Mouse (Mus musculus): ENCODE results near the gene Ssx2ip.

Gene Ssx2ip

DNA sequence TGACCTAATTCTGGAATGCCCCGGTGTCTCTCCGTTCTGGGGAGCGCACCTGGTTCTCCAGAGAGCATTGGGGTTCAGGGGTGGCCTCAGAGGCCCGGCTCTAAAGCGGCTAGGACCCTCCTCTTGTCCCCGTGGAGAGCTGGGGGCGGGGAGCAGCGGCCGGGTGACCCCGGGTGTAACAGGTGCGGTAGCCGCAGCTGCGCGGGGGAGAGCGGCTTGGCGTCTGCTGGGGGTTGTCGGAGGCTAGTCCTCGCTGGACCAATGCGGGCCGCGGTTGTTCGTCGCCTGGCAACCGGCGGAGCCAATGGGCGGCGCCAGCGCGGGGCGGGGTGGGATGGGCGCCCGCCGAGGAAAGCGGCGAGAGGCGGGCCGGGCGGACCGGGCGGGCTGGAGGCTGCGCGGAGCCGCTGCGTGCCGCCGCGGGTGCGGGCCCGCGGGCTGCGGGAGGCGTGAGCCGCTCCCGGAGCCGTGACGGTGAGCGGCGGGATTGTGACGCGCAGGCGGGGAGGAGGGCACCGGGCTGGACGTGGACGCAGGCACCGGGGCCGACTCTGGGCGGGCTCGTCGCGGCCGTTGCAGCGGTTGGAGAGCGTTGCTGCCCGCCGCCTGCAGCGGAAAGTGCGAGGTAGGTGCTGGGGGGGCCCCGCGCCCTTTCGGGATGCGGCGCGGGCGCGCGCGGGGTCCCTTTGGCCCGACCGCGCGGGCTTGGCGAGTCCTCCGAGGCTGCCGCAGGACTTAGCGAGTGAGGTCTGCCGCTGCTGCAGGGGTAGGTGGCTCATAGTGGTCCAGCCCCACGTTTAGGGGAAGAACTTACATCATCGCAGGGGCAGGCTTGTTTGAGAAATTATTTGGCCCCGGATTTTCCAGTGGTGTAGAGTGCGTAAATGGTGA, at the start of gene Ssx2ip:
TSS of gene Ssx2ip (plus strand) at position 332 of the 891 bp plus-strand sequence.
- in situ Hi-C loops (cut with MboI), result no loop called here

DNA sequence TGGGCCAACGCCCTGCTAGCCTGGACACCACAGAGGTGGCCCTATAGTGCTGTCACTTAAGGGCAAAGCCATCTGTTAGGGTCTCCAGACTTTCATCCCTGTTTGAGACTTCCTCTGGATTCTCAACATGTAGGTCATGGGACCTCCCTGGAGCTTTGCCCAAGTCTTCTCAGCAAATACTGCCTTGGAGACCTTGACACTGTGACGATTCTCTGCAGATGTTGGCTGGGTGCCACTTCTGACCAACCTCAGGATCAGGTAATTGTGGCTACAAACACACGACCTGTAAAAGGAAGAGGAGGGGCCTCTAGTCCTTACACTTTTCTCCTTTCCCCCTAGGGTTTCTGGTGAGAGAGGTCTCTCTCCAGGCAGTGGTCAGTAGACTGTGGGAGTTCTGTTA, 49.3 kb upstream of the Ssx2ip start:
- in situ Hi-C loops (cut with MboI), result no loop called here

DNA sequence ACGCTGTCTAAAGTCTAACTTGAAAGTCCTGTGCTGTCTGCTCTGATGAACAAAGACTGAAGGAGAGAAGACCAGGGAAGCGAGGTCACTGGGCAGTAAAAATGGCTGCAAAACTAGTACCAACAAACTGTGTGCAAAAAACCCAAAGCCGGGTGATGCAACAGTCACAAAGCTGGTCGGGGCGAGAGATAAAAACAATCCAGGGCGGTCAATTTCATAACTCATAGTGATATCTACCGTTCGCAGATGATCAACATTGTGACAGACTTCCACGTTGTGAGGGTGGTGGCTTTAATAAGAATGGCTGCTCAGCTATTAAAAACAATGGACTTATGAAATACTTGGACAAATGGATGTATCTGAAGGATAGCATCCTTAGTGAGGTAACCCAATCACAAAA, 39.0 kb upstream of the Ssx2ip start:
- in situ Hi-C loops (cut with MboI), result no loop called here

DNA sequence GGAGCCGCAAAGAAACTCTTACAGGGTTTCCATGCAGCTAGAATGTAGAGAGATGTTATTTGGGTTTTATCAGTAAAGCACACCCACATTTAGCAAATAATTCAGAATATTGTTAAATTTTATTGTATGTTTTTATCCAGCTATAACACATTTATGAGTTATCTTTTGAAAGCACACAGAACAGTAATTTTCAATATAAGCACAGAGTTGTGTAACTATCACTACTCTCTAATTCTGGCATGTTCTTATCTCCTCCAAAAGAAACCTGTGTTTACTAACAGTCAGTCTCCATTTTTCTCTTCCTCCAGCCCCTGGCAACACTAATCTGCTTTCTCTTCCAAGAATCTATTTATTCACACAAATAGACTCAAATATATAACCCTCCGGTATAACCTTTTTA, 37.4 kb upstream of the Ssx2ip start:
- in situ Hi-C loops (cut with MboI), result no loop called here

DNA sequence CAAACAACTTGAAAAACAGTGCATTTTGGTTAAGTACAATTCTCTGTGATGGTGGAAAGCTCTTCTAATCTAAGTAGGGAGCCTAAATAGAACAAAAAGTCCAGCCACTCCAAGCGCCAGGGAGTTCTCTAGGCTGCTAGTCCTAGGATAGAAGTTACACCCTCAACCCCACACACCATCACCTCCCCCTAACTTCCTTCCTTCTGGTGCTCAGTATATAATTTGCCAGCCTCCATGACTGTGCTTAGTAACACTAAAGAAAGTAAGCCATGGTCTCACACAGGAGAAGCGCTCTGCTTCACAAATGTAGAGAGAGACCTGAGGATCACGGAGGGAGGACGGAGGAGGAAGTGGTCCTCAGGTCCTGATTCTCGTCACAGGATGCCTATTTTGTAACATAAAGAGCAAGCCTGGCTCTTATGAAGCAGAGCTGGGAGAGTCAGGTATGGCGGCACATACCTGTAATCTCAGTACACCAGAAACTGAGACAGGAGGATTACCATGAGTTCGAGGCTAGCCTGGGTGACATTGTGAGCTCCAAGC, 33.8 kb upstream of the Ssx2ip start:
- in situ Hi-C loops (cut with MboI), result no loop called here

DNA sequence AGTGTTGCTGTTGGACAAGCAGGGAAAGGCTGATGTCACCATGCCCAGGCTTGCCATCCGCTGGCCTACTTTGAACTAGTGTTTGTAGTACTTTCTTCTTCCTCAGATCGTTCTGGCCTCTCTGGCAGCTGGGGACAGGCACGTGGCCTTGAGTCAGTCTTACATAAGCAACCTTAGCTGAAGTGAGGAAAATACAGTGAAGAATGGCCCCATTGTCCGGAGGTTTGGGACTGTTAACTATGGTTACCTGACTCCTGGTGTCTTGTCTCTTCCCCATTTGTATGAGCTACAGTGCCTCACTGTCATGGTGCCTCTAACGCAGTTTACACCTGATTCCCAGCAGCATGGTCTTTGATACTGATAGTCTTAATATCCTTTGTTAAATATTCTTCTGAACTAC, 33.2 kb upstream of the Ssx2ip start:
- in situ Hi-C loops (cut with MboI), result no loop called here

DNA sequence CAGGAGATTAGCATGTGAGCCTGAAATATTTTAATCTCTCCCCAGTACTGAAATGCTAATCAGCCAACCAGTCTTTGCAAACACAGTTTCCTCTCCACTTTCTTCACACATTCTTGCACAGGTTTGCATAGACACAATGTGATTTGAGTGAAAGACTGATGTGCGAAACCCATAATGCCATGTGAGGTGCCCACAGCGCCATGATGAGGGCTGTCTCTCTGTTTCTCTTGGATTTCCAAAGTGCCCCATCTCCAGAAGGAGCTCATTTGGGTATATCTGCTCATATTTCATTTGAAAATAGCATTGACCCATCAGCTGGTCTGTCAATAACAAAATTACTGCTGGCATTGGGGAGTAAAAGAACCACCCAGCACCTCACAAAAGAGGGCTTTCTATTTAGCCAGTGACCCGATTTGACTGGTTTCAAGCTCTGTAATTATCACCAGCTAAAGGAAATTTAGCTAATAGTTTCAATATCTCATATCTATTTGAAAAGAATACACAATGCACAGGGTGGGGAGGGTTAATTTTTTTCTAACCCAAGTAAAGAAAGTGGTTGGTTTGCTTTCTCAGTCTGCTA, 29.8 kb upstream of the Ssx2ip start:
- in situ Hi-C loops (cut with MboI), result no loop called here

DNA sequence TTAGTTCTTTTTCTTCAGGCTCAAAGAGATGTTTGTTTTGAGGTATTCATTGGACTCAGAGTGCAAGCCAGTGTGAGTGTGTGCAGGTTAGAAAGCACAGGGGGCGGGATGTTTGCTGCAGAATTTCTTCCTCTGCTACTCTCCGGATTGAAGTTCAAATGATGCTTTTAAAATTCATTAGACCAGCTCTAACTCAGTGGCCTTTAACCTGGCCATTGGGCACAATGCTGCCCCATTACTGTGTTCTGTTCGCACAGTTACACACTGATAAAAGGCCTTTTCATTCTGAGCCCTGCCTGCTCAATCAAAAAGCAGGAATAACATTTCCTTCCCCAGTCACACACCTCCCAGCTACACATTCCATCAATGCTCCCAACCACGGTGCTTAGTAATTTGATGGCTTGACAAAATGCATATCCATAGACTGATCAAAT, 29.2 kb upstream of the Ssx2ip start:
- in situ Hi-C loops (cut with MboI), result no loop called here

DNA sequence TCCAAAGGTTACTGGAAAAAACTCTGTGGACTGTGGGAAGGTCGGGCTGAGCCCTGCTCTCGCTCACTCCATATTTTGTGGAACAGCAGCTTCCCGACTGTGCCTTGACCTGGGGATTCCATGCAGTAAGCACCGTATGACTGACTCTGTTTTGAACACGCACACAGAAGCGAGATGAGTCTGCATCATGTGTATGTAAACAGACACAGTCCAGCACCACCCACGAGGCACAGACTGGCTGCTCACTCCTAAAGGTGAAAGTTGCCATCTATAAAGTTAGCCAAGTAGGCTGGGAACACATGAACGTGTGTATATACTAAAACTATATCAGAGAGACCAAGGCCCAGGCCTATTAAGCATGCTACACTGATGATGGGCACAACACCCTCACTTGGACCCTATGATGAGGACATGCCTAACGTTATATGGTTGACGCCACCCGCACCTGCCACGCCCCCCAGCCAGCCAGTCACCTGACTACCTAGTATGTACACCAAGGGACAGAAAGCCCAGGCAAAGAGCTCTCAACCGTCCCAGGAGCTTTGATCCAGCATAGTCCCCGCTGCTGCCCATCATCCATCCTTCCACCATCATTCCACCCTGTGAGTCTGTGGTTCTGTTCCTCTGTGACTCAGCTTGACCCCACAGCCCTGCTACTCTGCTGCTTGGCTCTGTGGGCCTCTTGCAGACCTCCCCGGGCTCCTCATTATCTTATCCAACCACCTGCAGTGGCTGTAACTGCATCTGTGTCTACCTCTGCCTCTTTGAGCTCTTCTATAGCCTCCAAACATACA, 27.9 kb upstream of the Ssx2ip start:
- in situ Hi-C loops (cut with MboI), result no loop called here

DNA sequence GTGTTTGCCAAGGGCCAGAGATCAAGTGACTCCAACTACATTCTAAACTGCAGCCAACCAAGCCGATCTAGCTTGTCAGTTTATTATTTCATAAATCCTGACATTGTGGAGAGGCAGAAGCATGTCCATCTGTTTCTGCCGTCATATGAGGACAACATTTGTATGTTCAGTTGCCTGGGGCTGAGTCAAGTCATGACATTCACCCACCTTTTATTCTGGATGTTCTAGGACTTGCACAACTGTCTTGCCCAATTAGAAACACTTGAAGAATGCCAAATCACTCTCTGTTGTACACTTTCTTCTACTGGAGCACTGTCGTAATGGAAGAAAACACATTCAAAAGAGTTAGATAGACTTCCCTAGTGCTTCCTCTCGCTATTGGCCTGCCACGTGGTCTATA, 27.2 kb upstream of the Ssx2ip start:
- in situ Hi-C loops (cut with MboI), result no loop called here

DNA sequence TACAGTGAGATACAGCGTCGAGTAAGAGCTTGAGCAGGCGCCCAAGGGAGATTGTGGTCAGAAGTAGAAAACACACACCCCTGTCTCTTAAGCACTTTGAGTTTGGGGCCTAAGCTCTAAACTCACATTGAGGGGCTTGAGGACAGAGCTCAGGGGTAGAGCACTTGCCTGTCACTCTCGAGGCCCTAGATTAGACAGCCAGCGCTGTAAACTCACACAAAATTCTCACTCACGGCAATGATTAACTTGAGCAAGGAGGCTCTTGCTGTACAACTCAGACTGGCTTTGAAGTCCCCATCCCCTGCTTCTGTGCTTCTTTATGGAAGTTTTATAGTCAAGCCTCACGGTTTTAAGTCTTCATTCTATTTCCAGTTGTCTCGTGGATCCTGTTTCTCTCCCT, 25.7 kb upstream of the Ssx2ip start:
- in situ Hi-C loops (cut with MboI), result no loop called here

DNA sequence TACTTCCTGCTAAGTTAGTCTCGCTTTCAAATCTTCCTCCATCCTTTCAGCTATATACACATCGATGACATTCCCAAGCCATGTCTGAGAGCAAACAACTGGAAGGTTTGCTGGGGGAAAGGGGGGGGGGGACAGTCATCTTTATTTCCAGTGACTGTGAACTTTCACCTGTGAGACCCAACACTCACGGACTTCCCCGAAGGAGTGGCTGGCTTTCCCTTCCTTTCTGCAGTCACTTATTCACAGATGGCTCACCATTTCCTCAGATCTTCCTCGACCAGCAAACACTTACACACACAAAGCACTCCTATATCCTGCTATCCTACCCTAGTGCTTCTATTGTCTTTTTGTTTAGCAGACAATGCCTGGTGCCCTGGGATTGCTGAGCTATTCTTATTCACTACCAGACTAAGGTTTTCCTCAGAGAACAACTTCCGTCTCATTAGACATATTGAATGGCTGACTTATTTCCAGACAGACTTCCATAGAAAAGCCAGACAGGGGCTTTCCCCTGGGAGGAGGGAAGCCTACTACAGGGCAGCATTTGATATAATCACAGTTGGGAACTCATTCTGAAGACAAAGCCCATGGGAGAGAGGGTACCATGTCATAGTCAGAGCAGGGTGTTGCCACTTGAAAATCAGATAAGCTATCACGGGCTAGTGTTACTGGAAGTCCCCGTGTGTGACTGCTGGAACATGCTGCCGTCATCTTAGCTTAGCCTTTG, 24.5 kb upstream of the Ssx2ip start:
- in situ Hi-C loops (cut with MboI), result no loop called here

DNA sequence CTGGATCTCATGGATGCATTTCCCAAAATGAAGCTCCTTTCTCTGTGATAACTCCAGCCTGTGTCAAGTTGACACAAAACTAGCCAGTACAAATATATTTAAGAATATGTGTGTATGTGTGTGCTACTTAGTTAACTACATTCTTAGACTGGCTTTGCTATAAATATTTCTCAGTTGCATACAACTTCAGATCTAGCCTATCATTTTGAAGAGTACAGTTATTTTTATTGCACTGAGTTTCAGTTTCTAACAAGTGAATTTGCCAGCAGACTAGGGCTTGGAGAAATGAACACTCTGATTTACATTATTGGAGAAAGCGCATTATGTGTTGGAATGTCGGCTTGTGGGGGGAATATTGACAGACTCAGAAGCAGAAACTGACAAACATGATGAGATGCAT, 23.6 kb upstream of the Ssx2ip start:
- in situ Hi-C loops (cut with MboI), result no loop called here

DNA sequence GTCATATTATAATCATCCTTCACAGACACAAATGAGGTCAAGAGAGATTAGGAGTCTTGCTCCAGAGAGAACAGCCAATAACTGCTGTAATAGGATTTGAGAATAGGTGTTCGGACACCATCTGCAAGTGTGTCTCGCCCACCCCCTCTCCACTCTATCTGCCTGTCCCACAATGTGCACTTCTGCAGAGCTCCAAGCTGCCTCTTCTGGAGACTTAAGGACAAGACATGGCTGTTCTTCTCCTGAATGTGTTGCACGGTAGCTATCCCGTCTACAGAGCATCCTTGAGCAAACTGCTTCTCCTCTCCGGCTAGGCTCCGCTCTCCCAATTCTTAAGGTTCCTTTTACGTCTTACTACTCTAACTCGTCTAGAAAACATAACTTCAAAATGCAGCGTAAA, 23.0 kb upstream of the Ssx2ip start:
- in situ Hi-C loops (cut with MboI), result no loop called here

DNA sequence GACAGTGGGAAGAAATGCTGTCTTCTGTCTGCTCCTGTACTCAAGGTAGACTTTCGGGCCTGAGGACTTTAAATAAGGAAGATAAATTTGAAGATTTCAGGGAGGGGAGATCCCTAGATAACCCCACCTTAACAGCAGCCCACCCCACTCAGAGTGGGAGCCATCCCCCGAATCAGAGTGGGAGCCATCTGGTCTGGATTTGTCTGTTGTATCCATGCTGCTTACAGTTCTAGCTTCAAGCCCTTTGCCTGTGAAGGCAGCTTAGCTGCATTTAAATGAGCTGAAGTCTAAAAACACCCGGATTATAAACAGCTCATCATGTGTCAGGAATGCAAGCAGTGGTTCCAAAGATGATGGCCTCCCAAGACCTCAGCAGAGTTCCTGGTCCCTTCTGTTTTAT, 17.6 kb upstream of the Ssx2ip start:
- in situ Hi-C loops (cut with MboI), result no loop called here

DNA sequence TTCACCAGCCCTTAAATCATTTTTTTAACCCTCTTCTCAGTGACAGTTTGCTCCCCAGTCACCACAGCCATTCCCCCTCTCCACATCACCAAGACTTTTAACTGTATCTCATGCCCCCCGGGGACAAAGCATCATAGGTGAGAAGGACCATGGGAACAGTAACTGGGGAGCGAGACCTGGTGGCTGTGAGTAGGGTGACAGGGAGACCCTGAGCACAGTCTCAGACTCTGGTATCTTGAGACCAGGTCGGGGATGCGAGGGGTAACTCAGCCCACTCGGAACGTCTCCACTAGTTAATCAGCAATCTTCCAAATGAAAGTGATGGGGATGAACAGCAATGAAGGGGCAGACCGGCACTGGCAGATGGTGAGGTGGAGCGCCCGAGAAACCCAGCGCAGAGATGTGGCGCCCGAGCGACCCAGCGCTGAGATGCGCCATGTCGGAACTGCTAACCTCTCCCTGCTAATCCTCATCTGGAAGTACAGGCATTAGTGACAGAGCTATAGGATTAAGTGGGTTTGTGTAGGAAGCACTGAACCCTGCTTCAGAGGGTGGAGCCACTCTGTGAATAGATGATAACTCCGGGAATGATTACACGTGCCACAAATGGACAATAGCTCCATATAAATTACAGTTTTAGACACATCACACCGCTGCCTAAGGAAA, 11.7 kb upstream of the Ssx2ip start:
- in situ Hi-C loops (cut with MboI), result no loop called here

DNA sequence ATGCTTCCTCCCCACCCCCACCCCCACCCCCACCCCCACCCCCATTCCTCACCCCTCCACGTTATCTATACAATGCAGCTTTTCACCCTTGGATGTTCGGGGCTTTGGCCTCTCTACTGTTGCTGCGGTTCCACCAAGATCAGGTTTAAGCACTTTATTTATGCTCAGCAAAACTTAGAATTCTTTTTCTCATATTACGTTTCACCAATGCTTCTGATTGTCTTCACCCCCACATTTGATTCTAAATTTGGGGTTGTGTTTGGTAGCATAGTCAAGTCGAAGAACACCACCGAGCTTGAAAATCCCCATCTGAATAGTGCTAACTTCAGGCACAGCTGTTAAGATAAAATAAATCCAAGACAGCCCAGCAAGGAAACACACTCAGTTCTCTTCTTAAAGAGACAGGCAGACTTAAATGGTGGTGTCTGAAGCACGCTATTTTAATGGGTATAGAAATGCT, 10.8 kb upstream of the Ssx2ip start:
- in situ Hi-C loops (cut with MboI), result no loop called here

DNA sequence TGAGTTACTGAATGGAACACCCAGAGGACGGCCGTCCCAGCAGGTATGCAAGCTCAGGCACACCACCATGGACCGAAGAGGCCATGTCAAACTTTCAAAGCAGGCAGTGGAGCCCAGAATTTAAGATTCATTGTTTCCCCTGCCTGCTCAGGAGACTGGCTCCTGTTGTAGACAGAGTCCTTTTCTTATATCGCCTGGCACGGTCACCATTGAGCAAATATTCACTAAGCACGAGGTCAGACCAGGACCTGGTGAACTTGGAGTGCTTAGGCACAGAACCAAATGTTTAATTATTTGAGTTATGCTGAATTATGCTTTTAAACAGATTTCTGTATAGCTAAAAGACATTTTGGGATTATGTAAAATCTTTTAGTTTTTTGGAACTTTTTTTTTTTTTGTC, 8.2 kb upstream of the Ssx2ip start:
- in situ Hi-C loops (cut with MboI), result no loop called here

DNA sequence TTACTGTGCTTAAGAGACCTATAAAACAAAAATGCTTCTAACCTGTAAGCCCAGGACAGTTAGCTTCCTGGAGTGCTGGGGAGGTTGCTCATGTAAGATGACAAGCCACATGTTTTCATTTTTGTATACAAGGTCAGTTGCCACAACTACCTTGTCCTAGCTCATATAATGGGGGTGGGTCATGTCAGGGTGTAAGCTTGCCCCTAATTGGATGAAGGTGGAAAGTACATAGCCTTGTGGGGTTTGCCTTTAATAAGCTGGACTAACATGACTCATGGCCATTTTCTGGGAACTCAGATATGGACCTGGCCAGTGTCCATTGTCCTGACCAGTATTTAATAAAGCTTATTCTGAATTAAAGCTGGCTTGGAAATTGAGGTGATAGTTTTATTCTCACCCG, 7.5 kb upstream of the Ssx2ip start:
- in situ Hi-C loops (cut with MboI), result no loop called here

DNA sequence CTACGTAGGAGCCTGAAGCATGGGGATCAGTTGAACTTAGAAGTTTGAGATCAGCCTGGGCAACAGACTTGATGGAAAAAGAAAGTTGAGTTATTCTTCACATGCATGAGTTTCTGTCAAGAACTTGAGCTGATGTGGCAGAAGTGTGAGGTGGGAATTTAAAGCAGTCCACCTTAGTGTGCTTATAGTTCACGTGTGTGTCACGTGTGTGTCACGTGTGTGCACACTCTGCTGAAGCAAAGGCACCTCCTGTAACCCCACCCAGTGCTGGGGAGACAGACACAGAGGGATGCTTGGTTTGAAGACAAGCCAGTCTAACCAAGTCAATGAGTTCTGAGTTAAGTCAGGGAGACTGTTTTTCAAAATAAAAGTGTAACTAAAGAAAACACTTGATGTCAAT, 6.6 kb upstream of the Ssx2ip start:
- in situ Hi-C loops (cut with MboI), result no loop called here

DNA sequence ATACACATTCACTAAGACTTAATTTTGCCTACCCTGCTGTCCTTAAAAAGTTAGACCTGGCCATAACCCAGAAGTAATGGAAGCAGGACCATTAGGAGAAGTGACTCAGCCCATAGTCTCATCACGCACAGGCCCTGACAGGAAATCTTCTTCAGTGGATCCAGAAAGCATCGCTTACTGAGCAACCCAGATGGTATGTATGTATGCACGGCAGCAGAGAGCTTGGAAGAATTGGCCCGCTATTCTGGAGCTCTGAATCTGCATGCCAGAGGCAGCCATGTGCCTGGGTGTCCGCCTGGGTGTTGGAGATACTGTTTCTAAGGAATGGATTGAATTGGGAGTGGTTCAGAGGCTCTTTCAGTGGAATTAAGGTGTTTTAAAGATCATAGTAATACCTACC, 5.2 kb upstream of the Ssx2ip start:
- in situ Hi-C loops (cut with MboI), result no loop called here
